Mouse (Mus musculus) c-Kit-negative CD71-positive TER-119-positive erythroid progenitor cells, embryonic 14.5 days (primary cell): Measurements from ENCODE around the gene Pet2.

Experiments
- DNase-seq: peaks from one replicate; pipeline ENCODE4 v3.0.0-alpha.2; 2013; ENCODE audit warnings: low read depth, low spot score

Pet2 gene

DNA sequence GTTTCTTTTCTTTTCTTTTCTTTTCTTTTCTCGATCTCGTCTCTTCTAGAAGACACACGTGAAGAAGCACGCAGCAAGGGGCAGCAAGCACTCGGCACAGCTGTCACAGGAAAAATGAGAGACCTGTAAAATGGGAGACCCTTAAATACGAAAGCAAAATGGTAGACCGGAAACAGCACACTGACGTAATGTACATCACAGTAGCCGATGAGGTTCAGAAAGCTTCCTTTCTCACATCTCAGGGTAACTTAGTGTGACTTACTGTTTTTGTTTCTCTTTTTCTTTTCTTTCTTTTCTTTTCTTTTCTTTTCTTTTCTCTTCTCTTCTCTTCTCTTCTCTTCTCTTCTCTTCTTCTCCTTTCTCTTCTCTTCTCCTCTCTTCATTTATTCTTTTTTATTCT, at the start of gene Pet2:
Gene Pet2, minus strand, starts transcription at position 101 of the 400 bp plus-strand sequence.
- no peak for DNase-seq
